Mouse (Mus musculus): ENCODE measurements around the gene Rex2.
"Not testable (repeated sequence)": the region's sequence is repeated elsewhere in the genome, so short reads cannot be mapped to it uniquely, and the experiment has no call there.

DNA sequence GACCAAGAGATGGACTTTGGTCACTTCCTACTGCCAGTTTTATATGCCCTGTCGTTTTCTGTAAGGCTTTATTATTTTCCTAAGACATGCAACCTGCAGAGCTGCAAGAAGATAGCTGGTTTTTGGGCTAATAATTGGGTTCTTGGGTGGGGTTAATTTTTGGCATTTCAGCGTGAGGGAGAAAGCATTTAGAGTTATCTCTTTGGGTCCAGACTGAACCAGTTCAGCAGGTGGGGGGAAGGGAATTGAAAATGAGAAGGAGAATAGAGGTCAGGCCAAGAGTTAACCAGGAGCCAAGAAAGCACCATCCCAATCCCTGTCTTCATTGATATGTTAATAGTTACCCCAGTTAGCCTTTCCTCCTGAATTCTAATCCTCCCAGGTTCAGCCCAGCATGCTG lies 45.1 kb upstream of the Rex2 start:
- not testable (repeated sequence) for TF ChIP-seq POLR2A (IDR thresholded peaks at IDR 0.05; ENCODE audit: insufficient read depth, low read length); CTCF (IDR thresholded peaks at IDR 0.05; ENCODE audit: low read depth, low read length)
